Mouse (Mus musculus) midbrain, embryonic 12.5 days (tissue): ENCODE data around the gene Lrig2. TPM values are rescaled to one million over a fixed set of nuclear protein-coding genes. Genes with fewer than 3 reads are reported as not detected.

Experiments used
- ATAC-seq: fragments of 200-750 bp; cut with Nextera tagmentation; 2 replicates; pipeline ENCODE4 v1.8.0; 2017; ENCODE audit warnings: low read depth, moderate TSS enrichment, moderate library complexity; ENCODE audit not compliant: low FRiP score
- H3K27ac ChIP-seq: fragments of 300-500 bp; sonication (generic); replicated peaks from 2 replicates; pipeline ENCODE4 v1.5.1; 2016; ENCODE audit warnings: mild to moderate bottlenecking
- H3K27me3 ChIP-seq: fragments of 300-500 bp; sonication (generic); 2 replicates; pipeline ENCODE4 v1.6.1; 2016; ENCODE audit warnings: mild to moderate bottlenecking
- H3K36me3 ChIP-seq: fragments of 300-500 bp; sonication (generic); 2 replicates; pipeline ENCODE4 v1.6.1; 2016
- H3K4me1 ChIP-seq: fragments of 300-500 bp; sonication (generic); 2 replicates; pipeline ENCODE4 v1.6.1; 2016
- H3K4me2 ChIP-seq: fragments of 300-500 bp; sonication (generic); replicated peaks from 2 replicates; pipeline ENCODE4 v1.6.1; 2016; ENCODE audit warnings: mild to moderate bottlenecking, moderate library complexity
- H3K4me3 ChIP-seq: fragments of 300-500 bp; sonication (generic); 2 replicates; pipeline ENCODE4 v1.5.1; 2016; ENCODE audit warnings: mild to moderate bottlenecking
- H3K9ac ChIP-seq: fragments of 300-500 bp; sonication (generic); replicated peaks from 2 replicates; pipeline ENCODE4 v1.6.1; 2016; ENCODE audit warnings: mild to moderate bottlenecking, moderate library complexity
- H3K9me3 ChIP-seq: fragments of 300-500 bp; sonication (generic); 2 replicates; pipeline ENCODE4 v1.6.1; 2016; ENCODE audit warnings: mild to moderate bottlenecking
- WGBS: fragments of 180-500 bp; shearing (Covaris S2); methylation state at CpG from one replicate; pipeline ENCODE4 v1.1.7; 2016; 5-methylcytosine and 5-hydroxymethylcytosine counted together
- polyA plus RNA-seq: library from polyadenylated mRNA; unstranded; fragments of >200 nt; fragmentation: Nextera tagmentation; extraction: Ambion mirVana; gene quantifications from 2 replicates; pipeline ENCODE4 v1.2.1, GENCODE M21; 2016

Gene Lrig2
- polyA plus RNA-seq, 1 experiment from 2014 or later, result 31.3 TPM

DNA sequence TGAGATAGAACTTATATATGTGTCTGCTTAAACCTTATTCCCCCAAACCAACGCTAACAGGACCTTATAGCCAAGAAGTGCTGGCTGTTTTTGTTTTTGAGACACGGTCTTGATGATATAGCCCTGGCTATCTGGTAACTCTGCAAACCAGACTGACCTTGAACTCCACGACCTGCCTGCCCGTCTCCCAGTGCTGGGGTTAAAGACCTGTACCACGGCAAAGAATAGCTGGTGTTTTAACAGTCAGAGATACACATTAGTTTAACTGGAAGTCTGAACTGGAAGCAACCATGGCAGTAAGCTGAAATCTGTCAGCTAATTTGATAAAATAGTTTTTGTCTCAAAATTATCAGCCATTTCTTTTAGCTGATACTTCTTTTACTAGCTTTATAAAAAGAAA lies 94.9 kb downstream of the Lrig2 start:
- H3K9me3 ChIP-seq, result no peaks in the 10 kb centered on the region
- H3K27me3 ChIP-seq, result no peaks in the 10 kb centered on the region
- H3K4me2 ChIP-seq, result no peak overlapping the region
- H3K27ac ChIP-seq, result no peak overlapping the region
- H3K36me3 ChIP-seq, result no peaks in the 10 kb centered on the region
- H3K4me3 ChIP-seq, result no peak overlapping the region
- WGBS, result 78% methylated on average over 5 of the region's 5 CpGs
- no peaks in the 10 kb centered on the region for H3K4me1 ChIP-seq
- H3K9ac ChIP-seq, result no peak overlapping the region
- ATAC-seq, result no peak

DNA sequence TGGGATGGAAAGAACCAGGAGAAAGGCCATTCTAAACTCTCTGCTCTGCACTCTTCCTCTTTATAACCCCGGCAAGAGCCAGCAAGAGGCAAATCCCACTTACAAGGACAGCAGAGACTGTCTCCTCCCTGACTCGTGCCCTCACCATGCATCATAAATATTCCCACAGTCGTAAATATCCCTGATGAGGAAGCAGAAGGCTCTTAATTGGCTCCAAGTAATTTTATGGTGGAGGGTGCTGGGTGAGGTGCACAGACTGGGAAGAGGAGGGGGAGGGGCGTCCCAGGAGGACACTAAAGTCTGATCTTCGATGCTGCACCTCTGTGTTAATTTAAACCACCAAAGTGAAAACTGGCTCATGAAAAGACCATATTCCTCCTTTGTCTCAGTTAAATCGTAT lies 99.2 kb downstream of the Lrig2 start:
- H3K36me3 ChIP-seq, result no peaks in the 10 kb centered on the region
- H3K4me2 ChIP-seq, result no peak overlapping the region
- H3K27me3 ChIP-seq, result no peaks in the 10 kb centered on the region
- H3K4me3 ChIP-seq, result no peak overlapping the region
- H3K9me3 ChIP-seq, result no peaks in the 10 kb centered on the region
- no peak for ATAC-seq
- H3K4me1 ChIP-seq, result no peaks in the 10 kb centered on the region
- H3K9ac ChIP-seq, result no peak overlapping the region
- H3K27ac ChIP-seq, result no peak overlapping the region
- WGBS, result 85% methylated on average over 6 of the region's 6 CpGs

DNA sequence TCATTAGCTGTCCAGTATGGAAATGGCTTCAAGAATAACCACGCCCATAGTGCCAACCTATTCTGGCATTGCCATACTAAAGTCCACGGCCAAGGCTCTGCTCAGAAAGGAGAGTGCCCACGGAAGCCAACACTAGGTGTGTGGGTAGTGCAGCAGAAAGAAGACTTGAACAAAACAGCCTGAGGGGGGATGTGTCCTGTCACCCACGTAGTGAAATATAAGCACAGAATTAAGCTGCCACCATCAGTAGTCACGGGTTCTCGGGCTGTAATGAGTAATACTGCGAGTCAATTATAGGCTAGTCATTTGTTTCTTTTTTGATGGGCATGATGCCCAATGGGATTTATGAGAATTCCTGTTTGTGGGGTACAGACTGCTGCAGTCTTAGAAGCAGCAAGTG lies 104.2 kb downstream of the Lrig2 start:
- no peak overlapping the region for H3K9ac ChIP-seq
- no peaks in the 10 kb centered on the region for H3K9me3 ChIP-seq
- no peak for ATAC-seq
- WGBS, result 84% methylated on average over 7 of the region's 7 CpGs
- no peak overlapping the region for H3K4me3 ChIP-seq
- H3K4me1 ChIP-seq, result no peaks in the 10 kb centered on the region
- no peaks in the 10 kb centered on the region for H3K27me3 ChIP-seq
- H3K27ac ChIP-seq, result no peak overlapping the region
- no peak overlapping the region for H3K4me2 ChIP-seq
- H3K36me3 ChIP-seq, result no peaks in the 10 kb centered on the region

DNA sequence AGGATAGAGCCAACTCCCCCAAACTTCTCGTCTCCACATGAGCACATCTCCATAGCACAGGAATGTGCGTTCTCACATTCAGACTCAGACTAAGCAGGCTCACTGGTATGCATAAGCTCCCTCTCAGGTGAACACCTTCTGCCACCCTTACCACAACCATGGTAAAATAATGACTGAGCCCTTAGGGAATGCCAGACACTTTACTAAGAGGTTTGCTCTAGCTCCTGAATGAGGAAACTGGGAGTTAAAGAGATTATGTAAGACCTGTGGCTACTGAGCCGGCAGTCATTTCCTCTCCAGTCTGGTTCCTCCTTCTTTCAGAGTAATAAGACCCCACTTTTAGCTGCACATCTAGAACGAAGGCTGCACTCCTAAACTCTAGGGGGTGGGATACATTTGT lies 108.1 kb downstream of the Lrig2 start:
- Histone ChIP-seq H3K4me1 (no peaks in the 10 kb centered on the region), H3K4me3 (no peak overlapping the region), H3K4me2 (no peak overlapping the region), H3K36me3 (no peaks in the 10 kb centered on the region), H3K27ac (no peak overlapping the region), H3K27me3 (no peaks in the 10 kb centered on the region), H3K9me3 (no peaks in the 10 kb centered on the region), H3K9ac (no peak overlapping the region)
- 85% methylated on average over 4 of the region's 4 CpGs for WGBS
- ATAC-seq, result no peak

DNA sequence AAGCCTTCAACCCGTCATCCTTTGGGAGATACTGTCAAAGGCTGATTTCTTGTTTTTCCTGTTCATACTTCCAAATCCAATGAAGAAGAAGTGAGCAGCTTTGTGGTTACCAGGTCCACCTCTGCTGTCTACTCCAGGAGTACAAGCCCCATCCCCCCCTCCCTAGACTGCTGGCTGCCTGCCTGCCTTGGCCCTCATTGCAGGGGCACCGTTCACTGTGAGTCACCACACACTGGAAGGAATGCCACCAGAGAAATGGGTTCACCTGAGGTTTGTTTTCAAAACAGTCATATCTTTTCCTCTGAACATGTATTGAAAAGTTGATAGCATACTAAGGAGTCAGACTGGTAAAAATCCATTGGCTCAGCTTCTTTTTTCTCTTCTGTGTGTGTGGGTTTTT lies 110.5 kb downstream of the Lrig2 start:
- WGBS, result 82% methylated on average over 2 of the region's 2 CpGs
- Histone ChIP-seq H3K27me3 (no peaks in the 10 kb centered on the region), H3K36me3 (no peaks in the 10 kb centered on the region), H3K4me3 (no peak overlapping the region), H3K27ac (no peak overlapping the region), H3K9me3 (no peaks in the 10 kb centered on the region), H3K4me1 (no peaks in the 10 kb centered on the region), H3K4me2 (no peak overlapping the region), H3K9ac (no peak overlapping the region)
- ATAC-seq, result no peak

DNA sequence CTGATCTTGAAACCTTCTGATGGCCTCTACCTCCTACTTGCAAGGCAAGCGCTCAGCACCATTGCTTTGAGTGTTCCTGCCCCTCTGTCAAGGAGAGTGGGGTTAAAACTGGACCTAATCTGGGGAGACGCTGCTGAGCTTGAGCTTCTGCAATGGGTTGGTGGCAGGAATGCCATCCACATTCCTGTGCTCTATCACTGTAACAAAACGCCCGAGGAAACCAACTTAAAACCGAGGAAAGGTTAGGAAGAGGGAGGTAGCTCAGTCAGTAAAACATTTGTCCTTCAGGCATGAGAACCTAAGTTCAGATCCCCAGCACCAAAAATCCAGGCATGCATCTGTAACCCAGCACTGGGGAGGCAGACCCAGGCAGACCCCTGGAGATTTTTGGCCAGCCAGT lies 111.6 kb downstream of the Lrig2 start:
- Histone ChIP-seq H3K27ac (no peak overlapping the region), H3K4me1 (0 out of 2 replicates have a peak, but pooled peaks cover 2% of the 10 kb centered on the region), H3K36me3 (no peaks in the 10 kb centered on the region), H3K9me3 (no peaks in the 10 kb centered on the region), H3K4me3 (no peak overlapping the region), H3K4me2 (no peak overlapping the region), H3K27me3 (no peaks in the 10 kb centered on the region), H3K9ac (no peak overlapping the region)
- 84% methylated on average over 5 of the region's 5 CpGs for WGBS
- no peak for ATAC-seq

DNA sequence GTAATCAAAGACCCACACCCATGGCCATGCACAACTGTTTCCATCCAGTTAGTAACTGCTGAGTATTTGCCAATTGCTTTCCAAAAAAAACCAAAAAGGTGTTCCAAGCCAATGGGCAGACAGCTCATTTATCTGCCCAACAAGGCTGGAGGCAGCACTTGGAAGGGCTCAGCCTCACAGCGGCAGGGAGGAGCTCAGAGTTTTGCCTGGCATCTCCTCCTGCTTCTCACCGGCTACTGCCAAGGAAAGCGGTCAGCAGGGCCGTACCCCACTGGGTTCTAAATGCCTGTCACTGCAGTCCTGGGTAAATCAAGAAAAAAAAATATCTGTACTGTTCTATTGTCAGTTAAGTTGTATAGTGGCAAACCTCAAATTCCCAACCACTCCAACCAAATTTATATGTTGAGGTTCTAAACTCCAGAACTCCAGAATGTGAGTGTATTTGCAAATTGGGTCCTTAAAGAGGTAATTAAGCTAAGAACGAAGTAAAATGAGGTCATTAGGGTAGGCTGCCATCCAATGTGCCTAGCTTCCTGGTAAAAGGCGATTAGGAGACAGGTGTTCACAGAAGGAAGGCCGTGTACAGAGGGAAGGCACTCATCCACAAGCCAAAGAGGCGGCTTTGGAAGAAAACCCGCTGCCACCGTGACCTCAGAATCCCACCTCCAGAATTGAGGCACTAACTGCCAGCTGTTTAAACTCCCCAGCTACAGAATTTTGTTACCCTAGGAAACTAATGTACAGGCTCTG lies 112.2 kb downstream of the Lrig2 start:
- H3K27ac ChIP-seq, result no peak overlapping the region
- 0 out of 2 replicates have a peak, but pooled peaks cover 2% of the 10 kb centered on the region for H3K4me1 ChIP-seq
- no peak overlapping the region for H3K4me3 ChIP-seq
- no peak overlapping the region for H3K4me2 ChIP-seq
- no peak for ATAC-seq
- H3K9ac ChIP-seq, result no peak overlapping the region
- 81% methylated on average over 10 of the region's 10 CpGs for WGBS
- H3K36me3 ChIP-seq, result no peaks in the 10 kb centered on the region
- no peaks in the 10 kb centered on the region for H3K9me3 ChIP-seq
- H3K27me3 ChIP-seq, result no peaks in the 10 kb centered on the region

DNA sequence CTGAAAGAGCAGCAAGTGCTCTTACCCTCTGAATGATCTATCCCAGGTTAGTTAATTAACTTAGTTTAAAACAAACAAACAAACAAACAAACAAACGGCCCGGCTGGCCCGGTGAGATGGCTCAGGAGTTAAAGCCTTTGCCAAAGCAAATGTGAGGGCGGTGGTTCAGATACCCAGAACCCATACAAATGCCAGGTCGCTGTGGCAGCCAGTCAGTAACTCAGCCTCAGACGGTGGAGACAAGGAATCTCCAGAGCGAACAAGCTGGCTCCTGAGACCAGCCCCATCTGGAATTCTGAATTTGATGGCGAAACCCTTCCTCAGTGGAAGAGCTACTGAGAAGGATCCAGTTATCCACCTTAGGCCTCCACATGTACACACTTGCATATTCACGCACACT lies 114.4 kb downstream of the Lrig2 start:
- WGBS, result 82% methylated on average over 9 of the region's 9 CpGs
- Histone ChIP-seq H3K27me3 (no peaks in the 10 kb centered on the region), H3K9me3 (no peaks in the 10 kb centered on the region), H3K9ac (no peak overlapping the region), H3K27ac (no peak overlapping the region), H3K4me1 (0 out of 2 replicates have a peak, but pooled peaks cover 2% of the 10 kb centered on the region), H3K4me2 (no peak overlapping the region), H3K4me3 (no peak overlapping the region), H3K36me3 (no peaks in the 10 kb centered on the region)
- no peak for ATAC-seq

DNA sequence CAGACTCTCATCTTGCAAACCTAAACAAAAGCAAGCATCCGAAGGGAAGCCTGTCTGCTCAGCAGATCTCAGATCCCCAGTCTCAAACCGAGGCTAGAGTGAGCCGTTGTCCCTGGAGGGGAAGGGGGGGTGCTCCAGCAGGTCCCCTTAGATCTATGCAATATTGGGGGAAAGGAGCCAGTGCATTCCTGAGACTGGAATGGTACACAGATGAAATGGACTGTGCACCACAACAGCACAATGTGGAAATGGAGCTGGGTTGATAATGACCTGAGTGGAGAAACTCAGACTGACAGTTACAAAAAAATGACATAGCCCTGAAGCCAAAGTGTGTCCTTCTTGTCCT lies 115.0 kb downstream of the Lrig2 start:
- 0 out of 2 replicates have a peak, but pooled peaks cover 2% of the 10 kb centered on the region for H3K4me1 ChIP-seq
- H3K9me3 ChIP-seq, result no peaks in the 10 kb centered on the region
- H3K4me3 ChIP-seq, result no peak overlapping the region
- H3K9ac ChIP-seq, result no peak overlapping the region
- no peak overlapping the region for H3K4me2 ChIP-seq
- 38% methylated on average over 3 of the region's 3 CpGs for WGBS
- H3K27me3 ChIP-seq, result no peaks in the 10 kb centered on the region
- H3K27ac ChIP-seq, result no peak overlapping the region
- no peaks in the 10 kb centered on the region for H3K36me3 ChIP-seq
- ATAC-seq, result no peak

DNA sequence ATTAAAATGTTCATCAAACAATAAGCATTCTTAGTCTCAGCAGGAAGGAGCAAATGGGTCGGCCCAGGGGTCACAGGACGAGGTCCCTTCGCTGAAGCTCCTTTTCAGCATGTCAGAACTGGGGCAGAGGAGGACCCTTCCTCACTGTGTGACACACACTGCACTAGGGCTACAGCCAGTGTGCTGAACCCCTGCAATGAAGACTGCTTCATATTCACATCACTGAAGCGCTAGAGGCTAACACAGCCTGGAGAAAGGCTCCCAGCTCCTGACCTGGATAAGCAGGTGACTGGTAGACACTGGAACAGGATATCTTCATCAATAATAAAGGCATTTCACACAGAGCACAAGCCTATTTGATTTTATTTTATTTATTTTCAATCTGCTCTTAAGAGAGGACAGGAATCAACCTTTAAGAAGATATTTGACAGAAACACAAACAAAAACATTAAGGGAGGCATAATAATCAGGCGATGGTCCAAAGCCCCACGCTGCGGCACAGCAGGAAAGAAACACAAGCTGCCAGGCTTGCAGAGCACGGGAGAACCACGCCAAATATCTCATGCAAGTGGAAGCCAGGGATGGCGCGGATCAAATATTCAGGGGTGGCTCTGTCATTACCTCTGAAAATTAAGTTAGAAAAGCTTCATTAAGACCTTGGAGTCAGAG lies 115.5 kb downstream of the Lrig2 start:
- H3K4me2 ChIP-seq, result no peak overlapping the region

DNA sequence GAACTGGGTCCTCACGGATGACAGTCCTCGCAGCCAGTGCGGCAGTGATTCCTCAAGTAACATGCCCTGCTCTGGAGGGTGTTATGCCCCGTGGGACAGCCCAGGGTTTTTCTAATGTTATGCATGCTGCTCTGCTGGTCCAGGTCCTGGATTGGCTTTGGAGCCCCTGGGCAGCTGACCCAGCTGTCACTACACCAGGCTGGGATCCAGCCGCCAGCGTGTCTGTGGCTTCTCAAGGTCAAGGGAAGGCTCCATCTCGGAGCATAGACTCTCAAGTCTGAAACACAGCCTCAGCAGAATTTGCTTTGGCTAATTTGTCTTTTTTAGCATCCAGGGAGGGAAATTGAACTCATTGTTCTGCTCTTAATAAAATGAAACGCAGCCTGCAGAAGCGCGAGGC lies 121.6 kb downstream of the Lrig2 start:
- no peaks in the 10 kb centered on the region for H3K36me3 ChIP-seq
- no peaks in the 10 kb centered on the region for H3K9me3 ChIP-seq
- ATAC-seq, result no peak
- no peak overlapping the region for H3K4me2 ChIP-seq
- H3K4me1 ChIP-seq, result no peaks in the 10 kb centered on the region
- 71% methylated on average over 10 of the region's 10 CpGs for WGBS
- H3K27me3 ChIP-seq, result no peaks in the 10 kb centered on the region
- no peak overlapping the region for H3K9ac ChIP-seq
- H3K27ac ChIP-seq, result no peak overlapping the region
- no peak overlapping the region for H3K4me3 ChIP-seq

More for the DNA sequence above, 115.5 kb downstream of the Lrig2 start:
- Histone ChIP-seq H3K4me3 (no peak overlapping the region), H3K9me3 (no peaks in the 10 kb centered on the region), H3K36me3 (no peaks in the 10 kb centered on the region), H3K27ac (no peak overlapping the region), H3K4me1 (0 out of 2 replicates have a peak, but pooled peaks cover 2% of the 10 kb centered on the region), H3K27me3 (no peaks in the 10 kb centered on the region), H3K9ac (no peak overlapping the region)
- 49% methylated on average over 11 of the region's 11 CpGs for WGBS
- no peak for ATAC-seq

DNA sequence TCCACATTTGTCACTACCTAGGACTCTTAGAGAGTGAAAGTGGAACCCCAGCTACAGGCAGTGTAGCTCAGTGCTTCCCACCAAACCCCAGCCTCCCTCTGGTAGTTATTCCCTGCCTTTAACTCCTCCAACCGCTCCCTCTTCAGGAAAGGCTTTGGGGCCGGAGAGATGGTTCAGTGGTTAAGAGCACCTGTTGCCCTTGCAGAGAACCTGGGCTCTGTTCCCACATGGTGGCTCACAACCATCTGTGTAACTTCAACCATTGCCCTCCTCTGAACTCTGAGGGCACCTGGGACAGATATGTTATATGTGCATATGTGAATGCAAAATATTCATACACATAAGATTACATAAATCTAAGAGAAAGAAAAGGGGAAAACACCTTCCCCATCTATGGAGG lies 122.3 kb downstream of the Lrig2 start:
- no peak overlapping the region for H3K4me3 ChIP-seq
- no peak overlapping the region for H3K27ac ChIP-seq
- H3K9ac ChIP-seq, result no peak overlapping the region
- WGBS, result 86% methylated on average over 2 of the region's 2 CpGs
- H3K9me3 ChIP-seq, result no peaks in the 10 kb centered on the region
- H3K4me1 ChIP-seq, result no peaks in the 10 kb centered on the region
- no peak overlapping the region for H3K4me2 ChIP-seq
- H3K36me3 ChIP-seq, result no peaks in the 10 kb centered on the region
- H3K27me3 ChIP-seq, result no peaks in the 10 kb centered on the region
- ATAC-seq, result no peak
